Mouse (Mus musculus): ENCODE measurements around the gene Prkrip1.

GRCm38 (mm10) chr5:136186723-136187122 lies 12.0 kb downstream of the Prkrip1 start:
- TF ChIP-seq ZNF384 (IDR thresholded peaks at IDR 0.05; ENCODE audit: low read depth, low read length), result peak; percentile 46
- TF ChIP-seq CTCF (IDR thresholded peaks at IDR 0.05 in 2 of 3, conservative IDR thresholded peaks at IDR 0.05 in 1 of 3; ENCODE audit: control insufficient read depth in 1 of 3, insufficient read depth in 1 of 3, low read depth in 2 of 3, low read length in 3 of 3, poor library complexity in 1 of 3, severe bottlenecking in 1 of 3), result peak; percentile 80 to 98 (median 85)
- TF ChIP-seq POLR2A (IDR thresholded peaks at IDR 0.05; ENCODE audit: control insufficient read depth in 1 of 2, insufficient read depth in 1 of 2, low read depth in 1 of 2, low read length in 2 of 2, poor library complexity in 1 of 2), result no peak

All from MEL (cell line).